Mouse (Mus musculus): ENCODE measurements around the gene Lsg1. TPM values are rescaled to one million over a fixed set of nuclear protein-coding genes. Genes with fewer than 3 reads are reported as not detected.

Lsg1 gene
- polyA plus RNA-seq, 1 experiment from 2014 or later, result 80.7 TPM

GRCm38 (mm10) chr16:30614705-30615317, 27.4 kb upstream of the Lsg1 start:
- Histone ChIP-seq H3K27me3 (ENCODE audit: control insufficient read depth, insufficient read depth, low read length) (no peaks in the 10 kb centered on the region), H3K4me3 (ENCODE audit: low read depth, low read length) (no peak overlapping the region), H3K4me1 (replicated peaks; ENCODE audit: control insufficient read depth, insufficient read depth, low read length) (peaks cover 5% of the 10 kb centered on the region; the same call in 1 of the 2 replicates), H3K9me3 (ENCODE audit: control insufficient read depth, low read length) (no peaks in the 10 kb centered on the region), H3K36me3 (ENCODE audit: control insufficient read depth, insufficient read depth, low read length) (no peaks in the 10 kb centered on the region), H3K27ac (ENCODE audit: low read depth, low read length) (peak overlapping the region; percentile 38; the same call in 1 of the 2 replicates), H3K4me2 (ENCODE audit: low read depth, low read length, severe bottlenecking) (no peak overlapping the region), H3K9ac (ENCODE audit: low read length) (no peak overlapping the region)
- no peak for ATAC-seq (replicated peaks; ENCODE audit: low FRiP score)
- no peak for DNase-seq (ENCODE audit: low spot score)
- WGBS, result 15% methylated on average over 6 of the region's 6 CpGs

DNA sequence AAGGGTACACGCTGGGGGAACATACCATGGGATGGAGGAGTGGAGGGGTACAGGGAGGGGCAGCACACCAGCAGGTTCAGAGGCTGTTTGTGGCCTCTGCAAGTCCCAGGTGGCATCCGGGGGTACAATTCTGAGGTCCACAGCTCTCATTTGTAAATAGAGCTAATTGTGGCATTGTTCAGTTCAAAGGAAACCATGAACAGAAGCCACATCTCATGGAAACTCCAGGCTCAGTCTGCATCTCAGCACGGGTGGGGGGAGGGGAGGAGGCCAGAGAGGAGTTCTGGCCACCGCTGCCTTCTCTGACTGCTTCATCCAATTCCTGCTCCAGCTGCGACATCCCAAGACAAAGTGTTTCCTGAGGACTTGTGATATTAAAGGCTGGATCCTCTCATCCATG, 26.7 kb upstream of the Lsg1 start:
- no peak overlapping the region for H3K4me3 ChIP-seq (ENCODE audit: low read depth, low read length)
- H3K27me3 ChIP-seq (ENCODE audit: control insufficient read depth, insufficient read depth, low read length), result no peaks in the 10 kb centered on the region
- H3K9me3 ChIP-seq (ENCODE audit: control insufficient read depth, low read length), result no peaks in the 10 kb centered on the region
- peaks cover 5% of the 10 kb centered on the region; the same call in 1 of the 2 replicates for H3K4me1 ChIP-seq (replicated peaks; ENCODE audit: control insufficient read depth, insufficient read depth, low read length)
- no peak overlapping the region for H3K9ac ChIP-seq (ENCODE audit: low read length)
- DNase-seq (ENCODE audit: low spot score) (no peak), ATAC-seq (replicated peaks; ENCODE audit: low FRiP score) (no peak)
- no peak overlapping the region for H3K4me2 ChIP-seq (ENCODE audit: low read depth, low read length, severe bottlenecking)
- WGBS, result 30% methylated on average over 5 of the region's 5 CpGs
- H3K27ac ChIP-seq (ENCODE audit: low read depth, low read length), result peak overlapping the region; percentile 38; the same call in 1 of the 2 replicates
- no peaks in the 10 kb centered on the region for H3K36me3 ChIP-seq (ENCODE audit: control insufficient read depth, insufficient read depth, low read length)

DNA sequence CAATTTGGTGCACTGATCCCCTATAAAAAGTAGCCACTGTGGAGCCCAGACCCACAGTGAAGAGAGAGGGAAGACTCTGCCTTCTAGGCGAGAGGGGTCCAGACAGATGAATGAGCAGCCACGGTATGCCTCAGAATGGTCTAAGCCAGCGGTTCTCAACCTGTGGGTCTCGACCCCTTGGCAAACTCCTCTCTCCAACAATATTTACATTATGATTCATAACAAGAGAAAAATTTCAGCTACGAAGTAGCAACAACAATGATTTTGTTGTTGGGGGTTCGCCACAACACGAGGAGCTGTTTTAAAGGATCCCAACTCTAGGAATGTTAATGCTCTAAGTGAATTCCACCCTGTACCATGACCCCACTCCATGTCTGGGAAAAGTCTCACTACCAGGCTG, 25.7 kb upstream of the Lsg1 start:
- H3K36me3 ChIP-seq (ENCODE audit: control insufficient read depth, insufficient read depth, low read length), result no peaks in the 10 kb centered on the region
- H3K4me3 ChIP-seq (ENCODE audit: low read depth, low read length), result no peak overlapping the region
- H3K4me2 ChIP-seq (ENCODE audit: low read depth, low read length, severe bottlenecking), result no peak overlapping the region
- H3K9ac ChIP-seq (ENCODE audit: low read length), result no peak overlapping the region
- no peaks in the 10 kb centered on the region for H3K9me3 ChIP-seq (ENCODE audit: control insufficient read depth, low read length)
- H3K27me3 ChIP-seq (ENCODE audit: control insufficient read depth, insufficient read depth, low read length), result no peaks in the 10 kb centered on the region
- ATAC-seq (replicated peaks; ENCODE audit: low FRiP score) (no peak), DNase-seq (ENCODE audit: low spot score) (no peak)
- H3K27ac ChIP-seq (ENCODE audit: low read depth, low read length), result no peak overlapping the region
- peaks cover 5% of the 10 kb centered on the region; the same call in 1 of the 2 replicates for H3K4me1 ChIP-seq (replicated peaks; ENCODE audit: control insufficient read depth, insufficient read depth, low read length)
- WGBS, result 89% methylated on average over 7 of the region's 7 CpGs

DNA sequence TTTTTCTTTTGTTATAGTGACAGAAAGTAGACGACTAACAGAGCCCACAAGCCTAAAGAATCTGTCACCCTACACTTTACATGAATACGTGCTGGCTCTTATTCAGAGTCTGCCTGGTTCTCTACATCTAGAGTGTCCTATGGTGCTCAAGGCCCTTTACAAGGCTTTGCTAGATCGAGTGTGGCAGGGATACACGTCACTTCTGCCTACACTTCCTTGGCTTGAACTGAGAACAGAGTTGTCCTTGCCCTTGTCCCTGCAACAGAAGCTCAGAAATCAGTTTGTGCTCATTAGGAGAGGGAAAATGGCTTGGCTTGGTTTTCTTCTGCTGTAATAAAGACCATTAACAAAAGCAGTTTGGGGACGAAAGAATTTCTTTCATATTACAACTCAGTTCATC, 23.9 kb upstream of the Lsg1 start:
- ATAC-seq (replicated peaks; ENCODE audit: low FRiP score) (no peak), DNase-seq (ENCODE audit: low spot score) (no peak)
- Histone ChIP-seq H3K4me1 (replicated peaks; ENCODE audit: control insufficient read depth, insufficient read depth, low read length) (peaks cover 5% of the 10 kb centered on the region; the same call in 1 of the 2 replicates), H3K4me2 (ENCODE audit: low read depth, low read length, severe bottlenecking) (no peak overlapping the region), H3K27ac (ENCODE audit: low read depth, low read length) (no peak overlapping the region), H3K9ac (ENCODE audit: low read length) (no peak overlapping the region), H3K36me3 (ENCODE audit: control insufficient read depth, insufficient read depth, low read length) (no peaks in the 10 kb centered on the region), H3K4me3 (ENCODE audit: low read depth, low read length) (no peak overlapping the region), H3K9me3 (ENCODE audit: control insufficient read depth, low read length) (no peaks in the 10 kb centered on the region), H3K27me3 (ENCODE audit: control insufficient read depth, insufficient read depth, low read length) (no peaks in the 10 kb centered on the region)
- 86% methylated on average over 5 of the region's 5 CpGs for WGBS

DNA sequence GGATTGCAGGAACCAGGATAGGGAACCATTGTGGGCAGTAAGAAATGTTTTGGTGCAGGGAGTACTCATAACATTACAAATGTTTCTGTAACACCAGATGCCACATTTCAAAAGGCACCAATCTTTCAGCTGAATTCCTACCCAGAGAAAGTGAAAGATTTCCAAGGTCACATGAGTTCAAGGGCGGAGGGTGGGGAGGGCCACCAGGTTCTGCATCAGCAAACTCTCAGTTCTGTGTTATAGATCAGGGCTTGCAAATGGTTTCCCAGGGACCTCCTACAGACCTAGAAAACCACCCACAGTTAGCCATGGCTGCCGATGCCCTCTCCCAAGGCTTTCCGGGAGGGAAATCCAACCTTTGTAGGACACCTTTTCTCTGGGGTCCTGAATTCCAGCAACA, 20.5 kb upstream of the Lsg1 start:
- H3K4me1 ChIP-seq (replicated peaks; ENCODE audit: control insufficient read depth, insufficient read depth, low read length), result no peaks in the 10 kb centered on the region
- H3K9ac ChIP-seq (ENCODE audit: low read length), result no peak overlapping the region
- ATAC-seq (replicated peaks; ENCODE audit: low FRiP score), result no peak
- no peak overlapping the region for H3K4me3 ChIP-seq (ENCODE audit: low read depth, low read length)
- no peaks in the 10 kb centered on the region for H3K27me3 ChIP-seq (ENCODE audit: control insufficient read depth, insufficient read depth, low read length)
- WGBS, result 90% methylated on average over 3 of the region's 3 CpGs
- H3K36me3 ChIP-seq (ENCODE audit: control insufficient read depth, insufficient read depth, low read length), result no peaks in the 10 kb centered on the region
- no peak overlapping the region for H3K27ac ChIP-seq (ENCODE audit: low read depth, low read length)
- no peaks in the 10 kb centered on the region for H3K9me3 ChIP-seq (ENCODE audit: control insufficient read depth, low read length)
- H3K4me2 ChIP-seq (ENCODE audit: low read depth, low read length, severe bottlenecking), result no peak overlapping the region
- DNase-seq (ENCODE audit: low spot score), result no peak

DNA sequence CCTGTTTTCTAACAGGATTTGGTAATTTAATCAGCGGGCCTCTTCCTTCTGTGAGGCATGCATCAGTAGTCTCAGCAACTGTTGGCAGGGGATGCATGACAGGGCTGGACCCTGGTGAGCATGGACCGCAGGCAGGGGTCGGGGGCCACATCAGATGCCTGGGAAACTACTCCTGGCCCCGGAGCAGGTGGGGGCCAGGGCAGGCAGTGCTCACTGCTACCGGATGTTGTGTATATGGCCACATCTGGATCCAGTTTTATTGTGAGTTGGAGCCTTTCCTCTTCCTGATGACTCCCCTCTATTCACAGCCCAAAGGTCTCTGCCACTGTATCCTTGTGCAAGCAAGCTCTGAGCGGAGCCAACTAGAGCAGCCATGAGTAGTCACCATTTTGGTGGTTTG, 18.1 kb upstream of the Lsg1 start:
- Histone ChIP-seq H3K4me1 (replicated peaks; ENCODE audit: control insufficient read depth, insufficient read depth, low read length) (peaks cover 12% of the 10 kb centered on the region), H3K36me3 (ENCODE audit: control insufficient read depth, insufficient read depth, low read length) (no peaks in the 10 kb centered on the region), H3K27ac (ENCODE audit: low read depth, low read length) (no peak overlapping the region)

DNA sequence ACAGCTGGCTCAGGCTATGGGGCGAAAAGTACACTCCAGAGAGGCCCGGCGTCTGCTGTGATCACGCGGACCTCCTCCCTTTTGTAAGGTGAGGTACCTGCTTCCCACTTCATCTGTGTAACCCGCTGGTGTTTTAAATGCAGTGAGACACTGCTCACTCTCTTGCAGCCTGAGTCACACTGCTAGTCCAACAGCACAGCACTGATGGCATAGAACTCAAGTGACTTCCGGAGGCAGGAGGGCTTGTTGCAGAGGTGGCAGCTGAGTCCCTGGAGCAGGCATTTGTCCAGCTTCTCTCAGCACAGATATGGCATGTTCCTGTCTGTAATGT, 17.4 kb upstream of the Lsg1 start:
- WGBS, result 82% methylated on average over 7 of the region's 7 CpGs
- H3K27me3 ChIP-seq (ENCODE audit: control insufficient read depth, insufficient read depth, low read length), result peaks cover 17% of the 10 kb centered on the region
- H3K4me2 ChIP-seq (ENCODE audit: low read depth, low read length, severe bottlenecking), result no peak overlapping the region
- DNase-seq (ENCODE audit: low spot score) (no peak), ATAC-seq (replicated peaks; ENCODE audit: low FRiP score) (no peak)
- no peaks in the 10 kb centered on the region for H3K36me3 ChIP-seq (ENCODE audit: control insufficient read depth, insufficient read depth, low read length)
- no peak overlapping the region for H3K27ac ChIP-seq (ENCODE audit: low read depth, low read length)
- H3K9ac ChIP-seq (ENCODE audit: low read length), result no peak overlapping the region
- peaks cover 15% of the 10 kb centered on the region for H3K4me1 ChIP-seq (replicated peaks; ENCODE audit: control insufficient read depth, insufficient read depth, low read length)
- H3K4me3 ChIP-seq (ENCODE audit: low read depth, low read length), result no peak overlapping the region
- no peaks in the 10 kb centered on the region for H3K9me3 ChIP-seq (ENCODE audit: control insufficient read depth, low read length)

More for the DNA sequence above, 18.1 kb upstream of the Lsg1 start:
- WGBS, result 73% methylated on average over 6 of the region's 6 CpGs
- no peak overlapping the region for H3K4me3 ChIP-seq (ENCODE audit: low read depth, low read length)
- DNase-seq (ENCODE audit: low spot score), result no peak
- H3K4me2 ChIP-seq (ENCODE audit: low read depth, low read length, severe bottlenecking), result no peak overlapping the region
- H3K9me3 ChIP-seq (ENCODE audit: control insufficient read depth, low read length), result no peaks in the 10 kb centered on the region
- H3K9ac ChIP-seq (ENCODE audit: low read length), result no peak overlapping the region
- ATAC-seq (replicated peaks; ENCODE audit: low FRiP score), result no peak
- peaks cover 14% of the 10 kb centered on the region for H3K27me3 ChIP-seq (ENCODE audit: control insufficient read depth, insufficient read depth, low read length)

DNA sequence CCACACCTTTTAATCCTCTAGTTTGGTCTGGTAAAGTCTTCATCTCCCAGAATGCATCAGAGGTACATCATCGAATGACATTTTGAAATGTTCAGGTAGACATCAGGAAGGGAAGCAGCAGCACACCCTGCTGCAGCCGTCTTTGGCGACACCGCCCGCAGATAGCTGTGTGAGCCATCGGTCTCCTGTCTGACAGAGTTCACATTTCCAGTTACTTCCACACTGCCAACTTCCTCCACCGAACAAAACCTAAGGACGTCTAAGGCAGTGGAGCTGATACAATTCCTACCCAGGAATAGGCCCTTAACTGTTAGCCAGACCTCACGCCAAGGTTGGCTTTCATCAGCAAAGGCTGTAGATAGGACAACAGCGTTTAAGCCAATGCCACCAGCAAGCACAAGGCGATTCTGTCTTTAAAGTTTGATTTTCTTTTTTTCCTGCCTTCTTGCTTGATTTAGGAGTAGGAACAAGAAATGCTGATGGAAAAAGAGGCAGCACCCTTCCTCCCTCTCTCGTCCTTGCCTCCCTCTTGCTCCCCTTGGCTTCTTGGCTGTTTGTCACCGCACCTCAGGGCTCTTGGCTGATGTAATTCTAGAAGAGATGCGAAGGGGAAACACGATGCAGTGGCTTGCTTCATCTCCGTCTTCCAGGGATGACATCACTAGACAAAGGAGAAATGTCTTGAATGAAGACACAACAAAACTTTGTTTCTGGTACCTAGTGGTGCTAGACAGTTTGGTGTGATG, 16.8 kb upstream of the Lsg1 start:
- 82% methylated on average over 16 of the region's 16 CpGs for WGBS
- peaks cover 18% of the 10 kb centered on the region for H3K27me3 ChIP-seq (ENCODE audit: control insufficient read depth, insufficient read depth, low read length)
- H3K9me3 ChIP-seq (ENCODE audit: control insufficient read depth, low read length), result no peaks in the 10 kb centered on the region
- ATAC-seq (replicated peaks; ENCODE audit: low FRiP score) (no peak), DNase-seq (ENCODE audit: low spot score) (no peak)
- H3K27ac ChIP-seq (ENCODE audit: low read depth, low read length), result no peak overlapping the region
- no peak overlapping the region for H3K9ac ChIP-seq (ENCODE audit: low read length)
- no peaks in the 10 kb centered on the region for H3K36me3 ChIP-seq (ENCODE audit: control insufficient read depth, insufficient read depth, low read length)
- H3K4me3 ChIP-seq (ENCODE audit: low read depth, low read length), result no peak overlapping the region
- H3K4me2 ChIP-seq (ENCODE audit: low read depth, low read length, severe bottlenecking), result no peak overlapping the region
- peaks cover 15% of the 10 kb centered on the region for H3K4me1 ChIP-seq (replicated peaks; ENCODE audit: control insufficient read depth, insufficient read depth, low read length)

DNA sequence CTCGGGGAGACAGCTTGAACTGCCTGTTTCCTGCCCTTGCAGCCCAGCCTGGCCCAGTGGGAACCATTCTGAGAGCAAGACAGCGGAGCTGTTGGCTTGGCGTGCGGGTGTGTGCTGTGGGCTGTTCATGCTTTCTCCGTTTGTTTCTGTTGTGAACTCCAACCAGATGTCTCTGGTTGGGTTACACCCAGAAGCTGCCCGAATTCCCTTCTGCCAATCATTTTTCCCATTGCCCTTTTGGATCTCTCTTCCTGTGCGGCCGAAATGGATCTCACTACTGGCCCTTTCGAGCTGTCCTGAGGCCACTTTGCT, 16.1 kb upstream of the Lsg1 start:
- Histone ChIP-seq H3K27ac (ENCODE audit: low read depth, low read length) (peak overlapping the region; percentile 25; the same call in 1 of the 2 replicates), H3K4me3 (ENCODE audit: low read depth, low read length) (no peak overlapping the region), H3K9me3 (ENCODE audit: control insufficient read depth, low read length) (no peaks in the 10 kb centered on the region), H3K4me1 (replicated peaks; ENCODE audit: control insufficient read depth, insufficient read depth, low read length) (peaks cover 15% of the 10 kb centered on the region), H3K4me2 (ENCODE audit: low read depth, low read length, severe bottlenecking) (no peak overlapping the region), H3K27me3 (ENCODE audit: control insufficient read depth, insufficient read depth, low read length) (peaks cover 19% of the 10 kb centered on the region), H3K36me3 (ENCODE audit: control insufficient read depth, insufficient read depth, low read length) (no peaks in the 10 kb centered on the region), H3K9ac (ENCODE audit: low read length) (no peak overlapping the region)
- 74% methylated on average over 9 of the region's 9 CpGs for WGBS
- ATAC-seq (replicated peaks; ENCODE audit: low FRiP score) (no peak), DNase-seq (ENCODE audit: low spot score) (no peak)

Data from forebrain, embryonic 11.5 days (tissue).